Comparison of ENCODE assay signal across 8 mouse cellular contexts in genomic region chr13:34993983-34994811, GRCm38 (mm10). TPM values are rescaled to one million over a fixed set of nuclear protein-coding genes. Genes with fewer than 3 reads are reported as not detected.
A peak's percentile ranks its signal among the peaks of the same experiment; 100 is the strongest.
DNase-seq lines count a peak whose midpoint lies in the region; ATAC-seq lines count a peak whose summit lies in the region.

No protein-coding gene starts in this region.

- H3K4me3 ChIP-seq in heart, embryonic 14.5 days (ENCODE audit: control insufficient read depth in 1 of 2, insufficient read depth in 1 of 2, low read depth in 1 of 2, low read length in 2 of 2): peak overlapping the region; percentile 50 to 91
- H3K4me3 ChIP-seq in liver, embryonic 13.5 days (replicated peaks): peak overlapping the region; percentile 68
- H3K4me3 ChIP-seq in stomach, embryonic 16.5 days (replicated peaks; ENCODE audit: low read length): peak overlapping the region; percentile 53

- peaks cover 2 to 18% of the 10 kb centered on the region in 2 experiments; a peak in 3 of 4 replicates for H3K4me1 ChIP-seq in heart, embryonic 14.5 days (ENCODE audit: control insufficient read depth in 2 of 2, insufficient read depth in 2 of 2, low read length in 2 of 2)
- peaks cover 32% of the 10 kb centered on the region for H3K4me1 ChIP-seq in liver, embryonic 13.5 days (replicated peaks)
- peaks cover 6% of the 10 kb centered on the region for H3K4me1 ChIP-seq in stomach, embryonic 16.5 days (ENCODE audit: control insufficient read depth, insufficient read depth, low read length)

- H3K27ac ChIP-seq in heart, embryonic 14.5 days (replicated peaks in 1 of 2; ENCODE audit: control insufficient read depth in 1 of 2, insufficient read depth in 1 of 2, low read depth in 2 of 2, low read length in 2 of 2): peak overlapping the region; percentile 77 to 96
- peak overlapping the region; percentile 78 for H3K27ac ChIP-seq in liver, embryonic 13.5 days
- peak overlapping the region; percentile 76 for H3K27ac ChIP-seq in stomach, embryonic 16.5 days (ENCODE audit: low read length)

- H3K36me3 ChIP-seq in heart, embryonic 14.5 days (ENCODE audit: control insufficient read depth, insufficient read depth, low read length): peaks cover 15% of the 10 kb centered on the region
- H3K36me3 ChIP-seq in liver, embryonic 13.5 days: peaks cover 6% of the 10 kb centered on the region
- no peaks in the 10 kb centered on the region for H3K36me3 ChIP-seq in stomach, embryonic 16.5 days (ENCODE audit: control insufficient read depth, insufficient read depth, low read length)

- peak overlapping the region; percentile 83 for H3K4me2 ChIP-seq in heart, embryonic 14.5 days (ENCODE audit: low read length)
- H3K4me2 ChIP-seq in liver, embryonic 13.5 days: peak overlapping the region; percentile 74
- H3K4me2 ChIP-seq in stomach, embryonic 16.5 days (ENCODE audit: low read depth, low read length): peak overlapping the region; percentile 56

- DNase-seq in c-Kit-negative CD71-positive TER-119-positive erythroid progenitor cells, embryonic 14.5 days (ENCODE audit: low read depth, low spot score): peak; percentile 83
- peak; percentile 79 for DNase-seq in fibroblast of lung, adult 2 months (ENCODE audit: low read depth)
- DNase-seq in kidney, postnatal 14 days: peak; percentile 98
- peak; percentile 94 for DNase-seq in liver, embryonic 13.5 days
- peak; percentile 94 for DNase-seq in neural tube, embryonic 10.5 days (ENCODE audit: extremely low spot score, low spot score)

- ATAC-seq in CD4-positive, CD25-positive, alpha-beta regulatory T cell, adult 4 months: peak; percentile 91
- peak; percentile 95 for ATAC-seq in heart, embryonic 14.5 days (ENCODE audit: insufficient number of reproducible peaks, insufficient read depth, low FRiP score, low read depth)
- ATAC-seq in liver, embryonic 13.5 days (ENCODE audit: low read depth): peak; percentile 97
- peak; percentile 97 for ATAC-seq in stomach, embryonic 16.5 days (ENCODE audit: insufficient read depth, low FRiP score)

- no peaks in the 10 kb centered on the region for H3K27me3 ChIP-seq in heart, embryonic 14.5 days (ENCODE audit: control insufficient read depth, insufficient read depth, low read length)
- no peaks in the 10 kb centered on the region for H3K27me3 ChIP-seq in liver, embryonic 13.5 days
- H3K27me3 ChIP-seq in stomach, embryonic 16.5 days (ENCODE audit: control insufficient read depth, insufficient read depth, low read length): no peaks in the 10 kb centered on the region

- H3K9ac ChIP-seq in heart, embryonic 14.5 days (ENCODE audit: low read length): peak overlapping the region; percentile 77
- peak overlapping the region; percentile 86 for H3K9ac ChIP-seq in liver, embryonic 13.5 days
- peak overlapping the region; percentile 81 for H3K9ac ChIP-seq in stomach, embryonic 16.5 days (ENCODE audit: low read length)

- WGBS in heart, embryonic 14.5 days: 1% methylated on average over 33 of the region's 33 CpGs
- 1% methylated on average over 33 of the region's 33 CpGs for WGBS in liver, embryonic 13.5 days (ENCODE audit: insufficient replicate concordance)
- under 1% methylated on average over 33 of the region's 33 CpGs for WGBS in stomach, embryonic 16.5 days

- peaks cover 6% of the 10 kb centered on the region; the same call in 1 of the 2 replicates for H3K9me3 ChIP-seq in heart, embryonic 14.5 days (ENCODE audit: control insufficient read depth, low read length)
- H3K9me3 ChIP-seq in liver, embryonic 13.5 days (replicated peaks): no peaks in the 10 kb centered on the region
- H3K9me3 ChIP-seq in stomach, embryonic 16.5 days (replicated peaks; ENCODE audit: control insufficient read depth, low read length): 0 out of 2 replicates have a peak, but pooled peaks cover 2% of the 10 kb centered on the region

RNA-seq across cellular contexts. Expression of gene Eci3, which starts 30.6 kb away (rescaled TPM):
- polyA plus RNA-seq in CD4-positive, CD25-positive, alpha-beta regulatory T cell, adult 4 months (2017; shearing (Covaris generic)): under 1 TPM in 1 of 2 experiments, not detected in 1; 0.35 TPM
- polyA plus RNA-seq in heart, embryonic 14.5 days (2014; fragmentation: Nextera tagmentation; extraction: Ambion mirVana): 0.49 and 0.66 TPM in 2 replicates
- polyA plus RNA-seq in liver, embryonic 13.5 days (2015; fragmentation: Nextera tagmentation; extraction: Ambion mirVana): 0.18 TPM in 1 of 2 replicates, not detected in the other
- 1.3 and 1.5 TPM in 2 replicates for polyA plus RNA-seq in stomach, embryonic 16.5 days (2015; fragmentation: Nextera tagmentation; extraction: Ambion mirVana)

RNA-seq across cellular contexts. Expression of gene Eci2, which starts 32.7 kb away (rescaled TPM):
- 10 to 100 TPM; 81.0 to 95.7 TPM for polyA plus RNA-seq in CD4-positive, CD25-positive, alpha-beta regulatory T cell, adult 4 months (2017; shearing (Covaris generic))
- 155 and 161 TPM in 2 replicates for polyA plus RNA-seq in heart, embryonic 14.5 days (2014; fragmentation: Nextera tagmentation; extraction: Ambion mirVana)
- 50.4 and 55.4 TPM in 2 replicates for polyA plus RNA-seq in liver, embryonic 13.5 days (2015; fragmentation: Nextera tagmentation; extraction: Ambion mirVana)
- polyA plus RNA-seq in stomach, embryonic 16.5 days (2015; fragmentation: Nextera tagmentation; extraction: Ambion mirVana): 128 and 139 TPM in 2 replicates

Comparison
In these comparisons a context has a peak if more than half of its experiments do, and no peak if none do; other contexts are left out.
1. Peak in every context shown above with its lines: DNase-seq, ATAC-seq, H3K4me3 ChIP-seq and H3K27ac ChIP-seq.